ENCODE assay signal across 10 mouse cellular contexts in the genomic region with DNA sequence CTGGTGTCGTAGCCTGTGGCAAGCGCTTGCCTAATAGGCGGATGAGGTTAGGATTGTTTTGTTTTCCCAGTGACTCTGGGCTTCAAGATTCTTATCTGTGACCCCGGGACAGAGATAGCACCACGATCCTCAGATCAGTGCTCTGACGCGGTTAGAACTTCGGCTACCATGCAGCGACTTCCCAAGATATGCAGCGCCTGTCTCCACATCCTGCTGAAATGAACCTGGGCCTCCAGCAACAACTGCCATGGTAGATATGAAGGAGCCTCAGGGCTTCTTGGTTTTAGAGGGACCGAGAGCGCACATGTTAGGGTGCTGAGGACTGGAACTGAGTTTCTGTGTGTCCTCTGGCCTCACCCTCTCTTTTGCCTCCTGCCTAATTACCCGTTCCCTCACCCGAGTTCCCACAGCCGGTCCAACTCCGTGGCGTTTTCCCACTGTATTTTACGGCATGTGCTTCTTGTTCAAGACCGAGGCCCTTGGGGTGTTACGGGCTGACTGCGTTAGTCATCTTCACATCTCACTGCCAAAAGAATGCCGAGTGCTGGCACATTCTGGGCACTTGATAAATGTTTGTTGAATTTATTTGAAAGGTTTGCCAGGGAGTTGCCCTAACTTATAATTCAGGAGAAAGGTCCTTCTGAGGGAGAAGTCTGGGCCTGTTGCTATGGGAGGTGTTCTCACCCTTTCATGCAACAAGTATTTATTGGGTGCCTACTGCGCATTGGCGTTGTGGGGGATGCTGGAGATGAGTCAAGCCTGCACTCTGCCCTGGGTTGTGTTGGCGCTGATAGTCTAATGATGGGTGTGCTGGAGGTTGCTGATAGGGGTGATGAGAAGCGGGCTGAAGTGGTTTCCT. TPM values are rescaled to one million over a fixed set of nuclear protein-coding genes. Genes with fewer than 3 reads are reported as not detected.
DNase-seq lines count a peak whose midpoint lies in the region; TF ChIP-seq lines count a peak whose summit lies in the region.
"Had no signal": no experiment of that assay in that cellular context is flagged by ENCODE, and none has a peak within 500 bp of the region (broad histone marks: within the 10 kb centered on the region; RNA-seq: fewer than 3 reads in every experiment).

No protein-coding gene starts in this region.

- peaks cover 23% of the 10 kb centered on the region; the same call in 1 of the 2 replicates for H3K4me1 ChIP-seq in small intestine, adult 2 months (ENCODE audit: control insufficient read depth, insufficient read depth, insufficient read length, low read length)
- H3K4me1 ChIP-seq: neural tube, embryonic 12.5 days had no signal

- no peaks in the 10 kb centered on the region for H3K36me3 ChIP-seq in small intestine, adult 2 months (ENCODE audit: control insufficient read depth, insufficient read depth, low read length)
- H3K36me3 ChIP-seq: neural tube, embryonic 12.5 days had no signal

- no peak overlapping the region for H3K4me3 ChIP-seq in gastrocnemius, adult 2 months
- H3K4me3 ChIP-seq in small intestine, adult 2 months (ENCODE audit: low read depth, low read length), result peak overlapping the region; percentile 17
- H3K4me3 ChIP-seq: neural tube, embryonic 12.5 days had no signal

- H3K27ac ChIP-seq in gastrocnemius, adult 2 months, result peak overlapping the region; percentile 53
- H3K27ac ChIP-seq in small intestine, adult 2 months (ENCODE audit: insufficient read depth, low read depth, low read length), result peak overlapping the region; percentile 96
- H3K27ac ChIP-seq: neural tube, embryonic 12.5 days had no signal

- no peak; the same call in 1 of the 2 replicates for TF ChIP-seq POLR2A in small intestine, adult 2 months (IDR thresholded peaks at IDR 0.05; ENCODE audit: low read depth, low read length)

- WGBS in large intestine, adult 2 months, result 34% methylated on average over 26 of the region's 26 CpGs
- WGBS in small intestine, adult 2 months, result 32% methylated on average over 26 of the region's 26 CpGs

- H3K27me3 ChIP-seq in small intestine, adult 2 months (ENCODE audit: control insufficient read depth, insufficient read depth, low read length), result no peaks in the 10 kb centered on the region
- H3K27me3 ChIP-seq: CH12.LX; neural tube, embryonic 12.5 days had no signal

- TF ChIP-seq CTCF in gastrocnemius, adult 2 months (IDR thresholded peaks at IDR 0.05), result no peak
- TF ChIP-seq CTCF in small intestine, adult 2 months (IDR thresholded peaks at IDR 0.05; ENCODE audit: extremely low read depth, insufficient read length, insufficient replicate concordance, low read depth, low read length), result 0 out of 2 replicates have a peak, but pooled peaks have one; percentile 7

- intact Hi-C loops in gastrocnemius, adult 2 months (cut with DNase I), result loop anchor here (5.0 kb wide), 1 partner anchor 35 kb away; no protein-coding TSS in a partner anchor
- intact Hi-C loops in left cerebral cortex, postnatal 36 days (cut with DNase I), result no loop called here

- peak; percentile 28 for DNase-seq in gastrocnemius, adult 2 months
- DNase-seq in gastrocnemius, adult 18-20 months (ENCODE audit: low spot score), result no peak
- peak; percentile 55 for DNase-seq in adrenal gland, postnatal 10 days
- DNase-seq in large intestine, adult 2 months (ENCODE audit: low read depth, low spot score), result peak; percentile 73
- DNase-seq in thymus, postnatal 4 days, result no peak
- DNase-seq in left cerebral cortex, postnatal 36 days (ENCODE audit: low spot score in 2 of 2), result no peak
- DNase-seq in layer of hippocampus, adult 11-12 months (ENCODE audit: low spot score), result no peak

RNA-seq across cellular contexts. Expression of a gene that starts 45.3 kb away (rescaled TPM):
- total RNA-seq in gastrocnemius, adult 2 months (2021), result 10 to 100 TPM; 46.7 to 52.8 TPM
- total RNA-seq in gastrocnemius, adult 18-20 months (2021), result 10 to 100 TPM; 40.6 to 45.9 TPM
- total RNA-seq in adrenal gland, postnatal 10 days (2021), result 10 to 100 TPM; 31.6 to 32.4 TPM
- 7.5 and 12.5 TPM in 2 replicates for polyA plus RNA-seq in large intestine, adult 2 months (2012; rRNA removed)
- polyA plus RNA-seq in small intestine, adult 2 months (2012; rRNA removed), result 7.6 and 16.7 TPM in 2 replicates
- total RNA-seq in left cerebral cortex, postnatal 36 days (2021), result 10 to 100 TPM; 10.9 to 13.5 TPM

Comparison
In these comparisons a context has a peak if more than half of its experiments do, and no peak if none do; other contexts are left out.
1. DNase-seq: peak in gastrocnemius, adult 2 months (single experiment), adrenal gland, postnatal 10 days (single experiment) and large intestine, adult 2 months (single experiment); none in gastrocnemius, adult 18-20 months (single experiment), thymus, postnatal 4 days (single experiment), left cerebral cortex, postnatal 36 days (0 of 2) and layer of hippocampus, adult 11-12 months (single experiment).